Mouse (Mus musculus) spleen, embryonic (tissue): Measurements from ENCODE around the gene Vezf1.

Source experiments
- CTCF ChIA-PET: fragments of 350-600 bp; sonication (Branson Sonifier 250); formaldehyde crosslinking; loops from one replicate; lab custom pipeline; 2022; lab: Charles Lee

The Vezf1 gene

DNA sequence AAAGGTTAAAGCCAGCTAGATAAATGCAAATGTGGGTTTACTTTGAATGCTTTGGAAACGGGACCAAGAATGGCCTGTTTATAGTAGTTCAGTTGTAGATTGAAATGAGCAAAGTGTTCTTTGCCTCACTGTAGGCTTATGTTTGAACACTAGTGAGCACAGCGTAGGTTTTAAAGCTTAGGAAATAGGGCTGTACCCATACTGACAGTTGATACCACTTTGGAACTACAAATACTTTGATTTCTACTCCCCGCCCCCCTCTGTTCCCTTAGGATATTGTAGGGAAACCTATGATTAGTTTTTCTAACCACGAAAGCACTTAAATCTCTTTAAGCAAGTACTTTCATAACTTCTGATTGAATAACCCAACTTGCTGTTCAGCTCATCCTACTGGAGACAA lies 15.4 kb upstream of the Vezf1 start:
- CTCF ChIA-PET, result interaction anchor here (0.8 to 1.9 kb wide), 3 partner anchors 9 to 96 kb away, joined by 3 to 5 read pairs (median 3); no protein-coding TSS in a partner anchor

DNA sequence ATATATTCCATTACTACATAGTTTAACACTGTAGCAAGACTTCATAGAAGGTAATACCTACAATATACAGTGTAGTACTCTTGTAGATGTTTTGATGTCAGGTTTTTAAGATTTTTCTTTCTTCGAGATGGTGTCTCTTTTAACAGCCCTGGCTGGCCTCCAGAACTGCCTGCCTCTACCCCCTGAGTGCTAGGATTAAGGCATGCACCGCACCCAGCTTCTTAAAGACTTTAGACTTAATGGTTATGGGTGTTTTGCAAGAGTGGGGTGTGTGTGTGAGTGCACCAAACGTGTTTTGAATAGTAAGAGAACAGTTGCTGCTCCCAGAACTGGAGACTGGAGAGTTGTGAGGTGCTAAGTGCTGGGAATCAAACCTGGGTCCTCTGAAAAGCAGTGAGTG lies 14.3 kb upstream of the Vezf1 start:
- CTCF ChIA-PET, result interaction anchor here (0.6 to 0.8 kb wide), 3 partner anchors 8 to 146 kb away, joined by 3 to 10 read pairs (median 3); no protein-coding TSS in a partner anchor

DNA sequence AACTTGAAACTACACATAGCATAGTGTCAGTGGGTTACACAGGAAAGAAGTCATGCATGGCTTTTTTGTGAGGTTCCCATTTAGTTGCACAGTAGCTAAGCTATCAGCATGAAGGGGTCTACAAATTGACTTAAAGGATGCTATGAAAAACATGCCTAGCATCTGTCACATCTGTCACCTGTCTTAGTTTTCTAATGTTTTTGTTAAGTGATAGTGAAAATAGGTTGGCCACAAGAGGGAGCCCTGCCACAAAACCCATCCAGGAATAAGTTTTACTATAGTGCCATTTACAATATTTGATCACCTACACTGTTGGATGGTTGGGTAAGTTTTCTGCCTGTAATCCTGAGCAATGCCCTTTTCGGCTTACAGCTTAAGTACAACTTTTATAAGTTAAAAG lies 13.5 kb upstream of the Vezf1 start:
- CTCF ChIA-PET, result interaction anchor here (0.5 to 0.8 kb wide), 3 partner anchors 8 to 267 kb away, joined by 3 to 5 read pairs (median 3); no protein-coding TSS in a partner anchor

GRCm38 (mm10) chr11:88055777-88056176 lies 12.3 kb upstream of the Vezf1 start:
- CTCF ChIA-PET, result interaction anchor here (0.6 to 0.7 kb wide), 3 partner anchors 68 to 117 kb away, joined by 4 to 17 read pairs (median 5); partner anchors contain the start of gene Dynll2

GRCm38 (mm10) chr11:88057788-88058187 lies 10.3 kb upstream of the Vezf1 start:
- CTCF ChIA-PET, result interaction anchor here (0.9 kb wide), 1 partner anchor 126 kb away, joined by 3 read pairs; no protein-coding TSS in a partner anchor

DNA sequence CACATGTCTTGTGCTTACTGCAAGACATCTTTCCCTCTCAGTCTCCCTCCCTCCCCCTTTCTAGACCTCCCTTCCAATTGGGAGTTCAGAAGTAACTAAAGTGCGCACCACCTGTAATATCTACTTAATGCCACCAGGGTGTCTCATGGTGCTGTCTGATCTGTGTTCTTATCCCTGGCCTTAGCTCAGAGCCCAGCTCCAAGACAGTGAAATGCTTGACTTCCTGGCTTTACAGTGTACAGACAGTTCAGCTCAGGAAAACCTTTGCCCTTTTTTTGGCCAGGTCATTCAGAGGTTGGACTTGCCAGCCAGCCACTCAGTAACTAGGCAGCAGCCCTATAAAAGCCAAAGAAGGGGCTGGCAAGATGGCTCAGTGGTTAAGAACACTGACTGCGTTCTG lies 8.9 kb upstream of the Vezf1 start:
- CTCF ChIA-PET, result interaction anchor here (0.7 to 2.1 kb wide), 6 partner anchors 10 to 145 kb away, joined by 3 to 17 read pairs (median 4); partner anchors contain the start of gene Mrps23

GRCm38 (mm10) chr11:88061892-88062625 lies 6.0 kb upstream of the Vezf1 start:
- CTCF ChIA-PET, result interaction anchor here (0.9 to 1.4 kb wide), 4 partner anchors 8 to 135 kb away, joined by 3 to 4 read pairs (median 3); no protein-coding TSS in a partner anchor

DNA sequence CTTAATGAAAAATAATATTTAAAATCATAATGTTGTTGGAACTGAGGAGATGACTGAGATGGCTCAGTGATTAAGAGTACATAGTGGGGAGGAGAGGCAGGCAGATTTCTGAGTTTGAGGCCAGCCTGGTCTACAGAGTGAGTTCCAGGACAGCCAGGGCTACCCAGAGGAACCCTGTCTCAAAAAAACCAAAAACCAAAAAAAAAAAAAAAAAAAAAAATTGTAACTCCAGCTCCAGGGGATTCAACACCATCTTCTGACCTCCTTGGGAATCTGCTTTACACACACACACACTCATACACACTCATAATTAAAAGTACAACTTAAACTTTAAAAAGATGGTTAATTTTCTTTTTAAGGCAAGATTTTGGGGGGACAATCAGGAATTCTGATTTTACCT lies 2.3 kb upstream of the Vezf1 start:
- CTCF ChIA-PET, result interaction anchor here (0.5 to 1.4 kb wide), 5 partner anchors 8 to 131 kb away, joined by 3 to 16 read pairs (median 4); no protein-coding TSS in a partner anchor

DNA sequence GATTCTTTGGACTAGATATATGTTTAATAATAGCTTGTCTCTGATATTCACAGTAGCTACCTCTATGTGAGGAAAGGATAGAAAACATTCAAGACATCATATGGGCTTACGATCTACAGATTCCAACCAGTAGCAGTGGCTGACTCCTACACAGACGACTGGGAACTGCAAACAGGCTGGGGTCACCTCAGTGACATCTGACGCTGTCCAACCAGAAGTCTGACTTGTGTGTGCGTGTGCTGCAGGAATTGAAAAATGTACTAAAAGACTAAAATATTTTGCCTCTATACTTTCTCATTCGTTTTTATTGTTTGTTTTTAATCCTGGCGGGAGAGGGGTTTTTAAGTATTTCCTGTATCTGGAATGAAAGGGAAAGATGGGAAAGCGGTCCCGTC lies 891 bp upstream of the Vezf1 start:
- CTCF ChIA-PET, result no interaction called here

DNA sequence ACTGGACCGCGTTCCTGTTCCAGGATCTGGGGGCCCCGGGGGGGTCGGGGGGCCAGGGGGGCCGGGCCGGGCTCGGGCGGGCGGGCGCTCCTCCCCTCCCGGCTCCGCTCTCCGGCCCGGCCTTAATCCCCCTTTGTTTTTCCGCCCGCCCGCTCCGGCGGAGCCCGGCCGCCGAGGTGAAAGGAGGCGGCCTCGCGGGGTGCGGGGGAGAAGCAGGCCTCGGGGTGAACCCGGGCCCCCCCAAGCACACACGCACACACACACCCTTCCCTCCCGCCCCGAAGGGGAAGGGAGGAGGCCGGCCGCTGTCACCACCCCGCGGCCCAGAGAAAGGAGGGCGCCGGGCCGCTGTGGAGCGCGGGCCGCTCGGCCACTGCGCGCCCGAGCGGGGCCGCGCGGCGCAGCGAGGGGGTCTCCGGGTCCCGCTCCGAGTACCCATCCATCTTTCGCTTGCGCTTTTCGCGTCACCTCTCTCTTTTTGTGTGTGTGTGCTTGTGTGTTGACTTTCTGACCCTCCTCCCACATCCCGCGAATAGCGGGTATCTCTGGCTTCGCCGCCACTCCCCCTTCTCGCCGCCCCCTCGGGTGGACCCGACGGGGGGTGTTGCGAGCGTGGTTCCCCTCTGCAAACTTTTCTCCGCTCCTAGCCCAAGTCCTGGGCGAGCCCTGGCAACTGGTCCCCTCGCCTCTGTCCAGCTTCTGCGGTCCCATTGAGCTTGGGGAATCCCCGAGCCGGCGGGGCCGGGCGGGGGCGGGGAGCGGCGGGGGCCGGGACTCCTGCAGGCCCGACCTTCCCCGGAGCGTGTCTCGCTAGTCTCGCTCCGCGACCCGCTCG lies 549 bp downstream of the Vezf1 start:
- CTCF ChIA-PET, result interaction anchor here (0.6 to 0.8 kb wide), 2 partner anchors 10 to 75 kb away, joined by 4 to 11 read pairs; no protein-coding TSS in a partner anchor

- CTCF ChIA-PET, result interaction anchor here (0.6 to 0.8 kb wide), 2 partner anchors 11 to 76 kb away, joined by 4 to 11 read pairs; no protein-coding TSS in a partner anchor
These were observed 1.1 kb downstream of the Vezf1 start for GRCm38 (mm10) chr11:88069246-88069570.

DNA sequence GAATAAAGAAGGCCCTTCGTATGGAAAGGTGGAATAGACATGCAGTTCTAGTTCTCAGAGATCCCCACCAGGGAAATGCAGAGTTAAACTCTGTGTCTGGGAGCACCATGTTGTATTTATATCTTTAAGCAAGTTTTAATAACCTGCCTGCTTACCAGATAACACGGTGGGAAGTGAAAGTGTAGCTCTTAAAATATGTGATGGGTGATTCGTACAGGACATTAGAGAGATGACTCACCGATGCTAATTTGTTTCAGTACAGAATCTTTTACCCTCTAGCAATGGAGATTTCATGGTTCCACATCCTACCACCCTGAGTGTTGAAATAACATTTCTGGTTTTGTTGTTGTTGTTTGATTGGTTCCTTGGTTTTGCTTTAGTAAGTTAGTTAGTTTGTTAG lies 2.3 kb downstream of the Vezf1 start:
- CTCF ChIA-PET, result interaction anchor here (0.6 to 0.7 kb wide), 2 partner anchors 90 to 110 kb away, joined by 4 to 5 read pairs; no protein-coding TSS in a partner anchor

DNA sequence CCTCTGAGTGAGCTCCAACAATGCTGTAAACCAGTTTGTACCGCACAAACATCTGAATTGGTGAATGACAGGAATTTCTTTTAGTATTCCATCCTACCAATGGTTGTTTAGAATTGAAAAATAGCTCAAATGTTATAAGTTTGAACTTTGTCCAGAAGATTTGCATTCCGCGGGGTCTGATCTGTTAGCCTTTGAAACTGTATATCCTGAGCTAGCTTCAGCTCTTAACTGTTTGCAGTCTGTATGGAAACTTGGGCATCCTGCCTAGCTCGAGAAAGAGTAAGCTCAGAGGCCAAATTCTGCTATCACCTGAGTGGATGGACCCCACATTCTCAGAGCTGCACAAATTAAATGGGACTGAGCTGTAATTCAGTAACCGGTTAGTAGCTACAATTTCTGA lies 3.0 kb downstream of the Vezf1 start:
- CTCF ChIA-PET, result no interaction called here

GRCm38 (mm10) chr11:88073343-88073875 lies 5.3 kb downstream of the Vezf1 start:
- CTCF ChIA-PET, result interaction anchor here (0.6 kb wide), 1 partner anchor 7 kb away, joined by 16 read pairs; no protein-coding TSS in a partner anchor

DNA sequence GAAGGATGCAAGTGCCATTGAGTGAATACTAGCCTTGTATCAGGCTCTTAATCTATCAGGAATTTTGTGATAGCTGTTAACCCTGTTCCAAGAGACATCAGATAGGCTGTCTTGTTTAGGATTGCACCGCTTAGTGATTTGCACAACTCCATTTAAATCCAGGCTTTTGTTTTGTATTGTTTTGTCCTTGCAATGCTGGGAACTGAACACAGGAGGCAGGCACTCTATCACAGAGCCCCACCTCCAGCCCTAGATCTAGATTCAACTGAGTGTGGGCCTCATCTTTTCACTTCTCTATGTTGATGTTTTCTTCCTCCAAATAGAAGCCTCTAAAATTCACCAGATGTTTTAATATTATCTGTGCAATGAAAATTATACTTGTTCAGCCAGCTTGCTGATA lies 7.6 kb downstream of the Vezf1 start:
- CTCF ChIA-PET, result interaction anchor here (0.6 kb wide), 1 partner anchor 88 kb away, joined by 3 read pairs; no protein-coding TSS in a partner anchor

- CTCF ChIA-PET, result no interaction called here
These were observed 8.3 kb downstream of the Vezf1 start for GRCm38 (mm10) chr11:88076394-88076793.

DNA sequence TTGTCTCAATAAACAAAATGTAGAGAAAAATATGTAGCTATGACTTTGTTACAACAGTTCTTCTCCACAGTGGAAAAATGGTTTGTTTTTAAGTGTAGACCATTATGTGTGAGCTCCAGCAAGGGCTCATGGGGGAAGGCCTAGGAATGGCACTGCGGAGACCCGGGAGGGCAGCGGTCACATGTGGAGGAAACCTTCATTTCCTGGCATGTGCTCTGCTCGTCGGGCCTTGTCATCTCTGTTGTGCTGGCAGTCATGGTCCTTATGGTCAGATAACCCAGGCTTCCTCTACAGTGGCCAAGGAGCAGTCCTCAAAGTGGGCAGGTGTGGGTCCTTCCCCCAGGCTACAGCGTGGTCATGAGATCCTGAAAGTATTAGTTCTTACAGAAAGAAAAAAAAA lies 15.6 kb downstream of the Vezf1 start:
- CTCF ChIA-PET, result interaction anchor here (1.1 kb wide), 1 partner anchor 78 kb away, joined by 4 read pairs; no protein-coding TSS in a partner anchor

- CTCF ChIA-PET, result no interaction called here
These were observed 18.9 kb downstream of the Vezf1 start for GRCm38 (mm10) chr11:88086737-88087627.

GRCm38 (mm10) chr11:88089150-88089549 lies 21.1 kb downstream of the Vezf1 start:
- CTCF ChIA-PET, result interaction anchor here (0.5 to 1.0 kb wide), 3 partner anchors 31 to 405 kb away, joined by 3 to 4 read pairs (median 3); no protein-coding TSS in a partner anchor

DNA sequence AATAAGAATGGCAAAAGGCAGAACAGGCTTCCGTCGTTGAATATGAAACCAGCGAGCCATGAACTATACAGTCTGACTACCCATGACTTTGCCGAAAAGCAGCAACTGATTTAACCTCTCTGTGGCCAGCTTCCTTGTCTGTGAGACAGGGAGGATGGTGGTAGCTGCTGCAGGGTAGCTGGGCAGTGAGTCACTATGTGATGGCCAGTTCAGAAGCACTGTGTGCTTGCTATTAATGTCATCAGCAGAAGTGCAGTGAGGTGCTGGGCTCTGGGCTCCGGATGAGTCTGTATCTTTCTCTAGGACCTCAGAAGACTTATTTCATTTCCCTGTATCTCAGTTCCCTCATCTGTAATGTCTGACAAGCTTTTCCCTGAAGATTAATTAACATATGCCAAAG lies 22.2 kb downstream of the Vezf1 start:
- CTCF ChIA-PET, result interaction anchor here (1.0 kb wide), 1 partner anchor 30 kb away, joined by 3 read pairs; no protein-coding TSS in a partner anchor
